Mouse (Mus musculus): ENCODE measurements at regions not wholly inside any gene's neighbourhood (a gene's known extent, or its start where the extent isn't known, plus 50 kb on each side); places are given as distances from the start of the nearest gene placed in this dataset.

- no peaks in the 10 kb centered on the region for H3K36me3 ChIP-seq (ENCODE audit: control insufficient read depth, insufficient read depth, low read length)
- H3K9ac ChIP-seq (ENCODE audit: low read length), result no peak overlapping the region
- H3K9me3 ChIP-seq (ENCODE audit: control insufficient read depth, low read length), result no peaks in the 10 kb centered on the region
- H3K27ac ChIP-seq (replicated peaks; ENCODE audit: low read depth, low read length), result no peak overlapping the region
- H3K27me3 ChIP-seq (ENCODE audit: control insufficient read depth, insufficient read depth, low read length), result no peaks in the 10 kb centered on the region
- 85% methylated on average over 4 of the region's 4 CpGs for WGBS
- no peaks in the 10 kb centered on the region for H3K4me1 ChIP-seq (ENCODE audit: control insufficient read depth, insufficient read depth, low read length)
- H3K4me3 ChIP-seq (ENCODE audit: low read depth, low read length), result no peak overlapping the region
- DNase-seq (ENCODE audit: low spot score) (no peak), ATAC-seq (ENCODE audit: insufficient number of reproducible peaks, low FRiP score, low TSS enrichment, low read depth) (no peak)
- H3K4me2 ChIP-seq (ENCODE audit: low read depth, severe bottlenecking), result no peak overlapping the region
Observed at GRCm38 (mm10) chrX:140255790-140256189, 86.3 kb upstream of the Frmpd3 start.

GRCm38 (mm10) chrX:140269742-140270457 is 72.2 kb upstream of the Frmpd3 start:
- 77% methylated on average over 5 of the region's 5 CpGs for WGBS
- no peak overlapping the region for H3K4me3 ChIP-seq (ENCODE audit: low read depth, low read length)
- no peaks in the 10 kb centered on the region for H3K9me3 ChIP-seq (ENCODE audit: control insufficient read depth, low read length)
- no peaks in the 10 kb centered on the region for H3K4me1 ChIP-seq (ENCODE audit: control insufficient read depth, insufficient read depth, low read length)
- H3K9ac ChIP-seq (ENCODE audit: low read length), result no peak overlapping the region
- H3K27me3 ChIP-seq (ENCODE audit: control insufficient read depth, insufficient read depth, low read length), result peaks cover 9% of the 10 kb centered on the region; the same call in 1 of the 2 replicates
- DNase-seq (ENCODE audit: low spot score), result no peak
- ATAC-seq (ENCODE audit: insufficient number of reproducible peaks, low FRiP score, low TSS enrichment, low read depth), result no peak
- H3K36me3 ChIP-seq (ENCODE audit: control insufficient read depth, insufficient read depth, low read length), result no peaks in the 10 kb centered on the region
- no peak overlapping the region for H3K27ac ChIP-seq (replicated peaks; ENCODE audit: low read depth, low read length)
- H3K4me2 ChIP-seq (ENCODE audit: low read depth, severe bottlenecking), result no peak overlapping the region

DNA sequence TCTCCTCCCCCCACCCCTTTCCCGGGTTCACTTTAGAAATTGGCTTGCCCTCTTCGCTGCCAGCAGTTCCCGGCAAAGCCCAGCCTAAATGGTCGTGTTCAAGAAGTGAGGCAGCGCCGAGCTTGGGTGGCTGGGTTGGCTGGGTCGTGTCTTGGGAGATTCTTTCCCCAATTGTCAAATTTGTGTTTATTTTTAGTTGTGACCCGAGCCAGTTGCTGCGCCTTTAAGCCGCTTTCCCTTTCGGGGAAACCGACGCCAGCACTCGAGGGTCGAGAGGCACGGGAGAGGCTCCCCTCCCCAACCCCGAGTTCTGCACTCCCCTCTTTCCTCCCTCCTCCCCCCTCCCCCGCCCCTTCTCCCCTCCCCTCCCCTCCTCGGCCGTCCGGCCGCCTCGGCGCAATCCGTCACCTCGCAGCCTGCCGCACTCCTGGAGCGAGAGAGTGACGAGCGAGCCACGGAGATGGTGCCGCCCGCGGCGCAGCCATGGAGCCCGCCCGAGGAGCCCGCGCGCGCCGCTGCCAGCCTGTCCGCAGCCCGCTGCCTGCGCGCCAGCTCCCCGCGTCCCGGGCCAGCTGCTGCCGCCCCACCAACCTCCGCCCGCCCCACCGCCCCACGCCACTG is 64.6 kb upstream of the Frmpd3 start:
- WGBS, result 22% methylated on average over 39 of the region's 54 CpGs
- peak overlapping the region; percentile 35 for H3K4me3 ChIP-seq (ENCODE audit: low read depth, low read length)
- H3K27ac ChIP-seq (replicated peaks; ENCODE audit: low read depth, low read length), result no peak overlapping the region
- peaks cover 49% of the 10 kb centered on the region for H3K27me3 ChIP-seq (ENCODE audit: control insufficient read depth, insufficient read depth, low read length)
- peak; percentile 27 for DNase-seq (ENCODE audit: low spot score)
- no peaks in the 10 kb centered on the region for H3K4me1 ChIP-seq (ENCODE audit: control insufficient read depth, insufficient read depth, low read length)
- peak overlapping the region; percentile 52 for H3K9ac ChIP-seq (ENCODE audit: low read length)
- ATAC-seq (ENCODE audit: insufficient number of reproducible peaks, low FRiP score, low TSS enrichment, low read depth), result peak; percentile 63; the same call in 1 of the 2 replicates
- H3K4me2 ChIP-seq (ENCODE audit: low read depth, severe bottlenecking), result peak overlapping the region; percentile 68
- H3K9me3 ChIP-seq (ENCODE audit: control insufficient read depth, low read length), result no peaks in the 10 kb centered on the region
- H3K36me3 ChIP-seq (ENCODE audit: control insufficient read depth, insufficient read depth, low read length), result no peaks in the 10 kb centered on the region

DNA sequence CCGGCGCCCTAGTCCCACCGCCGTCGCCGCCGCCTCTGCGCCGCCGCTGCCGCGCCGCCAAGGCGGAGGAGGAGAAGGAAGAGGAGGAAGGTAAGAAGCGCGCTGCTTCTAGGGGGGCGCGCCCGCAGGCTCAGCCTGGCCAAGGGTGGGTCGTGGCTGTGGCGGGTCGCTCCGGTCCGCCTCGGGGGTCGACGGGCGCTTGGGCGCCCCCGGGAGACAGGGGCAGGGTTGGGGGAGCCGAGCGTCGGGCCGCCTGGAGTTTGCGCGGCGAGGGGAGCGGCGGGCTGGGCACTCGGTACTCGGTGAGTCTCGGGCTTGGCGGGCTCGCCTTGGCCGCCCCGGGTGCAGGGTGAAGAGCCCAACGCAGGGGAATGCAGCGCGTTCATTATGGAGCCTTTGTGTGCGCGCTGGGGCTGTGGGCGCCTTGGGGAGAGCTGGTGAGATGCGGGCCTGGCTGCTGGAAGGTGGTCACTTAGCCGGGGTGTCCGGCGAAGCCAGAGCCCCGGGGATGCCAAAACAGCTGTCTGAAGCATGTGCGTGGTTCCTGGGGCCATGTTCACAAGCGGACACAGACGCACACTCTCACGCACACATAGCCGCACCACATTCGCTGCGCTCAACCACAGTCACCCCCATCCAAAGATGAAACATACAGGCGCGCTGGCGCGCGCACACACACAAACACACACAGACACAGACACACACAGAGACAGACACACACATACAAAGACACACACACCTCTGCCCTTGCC is 63.9 kb upstream of the Frmpd3 start:
- ATAC-seq (ENCODE audit: insufficient number of reproducible peaks, low FRiP score, low TSS enrichment, low read depth), result peak; percentile 52; the same call in 1 of the 2 replicates
- peak overlapping the region; percentile 52 for H3K9ac ChIP-seq (ENCODE audit: low read length)

DNA sequence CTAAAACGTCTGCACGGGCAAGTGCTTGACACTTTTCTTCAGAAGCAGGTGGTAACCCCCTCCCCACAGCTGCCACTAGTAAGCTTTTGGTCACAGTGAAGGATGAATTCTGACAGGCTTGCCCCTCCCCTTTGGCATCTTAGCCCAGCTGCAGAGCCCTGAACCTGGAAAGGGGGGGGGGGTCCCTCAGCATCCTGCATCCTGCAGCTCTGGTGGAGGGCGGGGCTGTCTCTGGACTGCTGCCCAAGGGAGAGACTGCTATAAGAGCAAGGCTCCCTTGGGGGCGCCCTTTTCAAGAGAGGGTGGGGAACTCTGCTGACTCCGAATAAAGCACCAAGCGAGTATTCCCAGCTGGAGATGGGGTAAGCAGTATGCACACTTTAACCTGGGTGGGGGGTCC is 62.8 kb upstream of the Frmpd3 start:
- Histone ChIP-seq H3K4me3 (ENCODE audit: low read depth, low read length) (no peak overlapping the region), H3K36me3 (ENCODE audit: control insufficient read depth, insufficient read depth, low read length) (no peaks in the 10 kb centered on the region), H3K4me2 (ENCODE audit: low read depth, severe bottlenecking) (no peak overlapping the region), H3K9me3 (ENCODE audit: control insufficient read depth, low read length) (no peaks in the 10 kb centered on the region), H3K9ac (ENCODE audit: low read length) (no peak overlapping the region), H3K4me1 (ENCODE audit: control insufficient read depth, insufficient read depth, low read length) (no peaks in the 10 kb centered on the region), H3K27me3 (ENCODE audit: control insufficient read depth, insufficient read depth, low read length) (peaks cover 51% of the 10 kb centered on the region), H3K27ac (replicated peaks; ENCODE audit: low read depth, low read length) (no peak overlapping the region)
- ATAC-seq (ENCODE audit: insufficient number of reproducible peaks, low FRiP score, low TSS enrichment, low read depth), result no peak
- WGBS, result 16% methylated on average over 6 of the region's 6 CpGs
- DNase-seq (ENCODE audit: low spot score), result peak; percentile 42

More for the DNA sequence above, 63.9 kb upstream of the Frmpd3 start:
- Histone ChIP-seq H3K9me3 (ENCODE audit: control insufficient read depth, low read length) (no peaks in the 10 kb centered on the region), H3K27me3 (ENCODE audit: control insufficient read depth, insufficient read depth, low read length) (peaks cover 51% of the 10 kb centered on the region), H3K36me3 (ENCODE audit: control insufficient read depth, insufficient read depth, low read length) (no peaks in the 10 kb centered on the region), H3K4me1 (ENCODE audit: control insufficient read depth, insufficient read depth, low read length) (no peaks in the 10 kb centered on the region), H3K4me2 (ENCODE audit: low read depth, severe bottlenecking) (peak overlapping the region; percentile 68), H3K4me3 (ENCODE audit: low read depth, low read length) (peak overlapping the region; percentile 35), H3K27ac (replicated peaks; ENCODE audit: low read depth, low read length) (no peak overlapping the region)
- DNase-seq (ENCODE audit: low spot score), result peak; percentile 33
- WGBS, result 14% methylated on average over 31 of the region's 69 CpGs

GRCm38 (mm10) chrX:140280016-140280415 is 62.0 kb upstream of the Frmpd3 start:
- Histone ChIP-seq H3K4me3 (ENCODE audit: low read depth, low read length) (no peak overlapping the region), H3K36me3 (ENCODE audit: control insufficient read depth, insufficient read depth, low read length) (no peaks in the 10 kb centered on the region), H3K4me2 (ENCODE audit: low read depth, severe bottlenecking) (no peak overlapping the region), H3K27me3 (ENCODE audit: control insufficient read depth, insufficient read depth, low read length) (peaks cover 51% of the 10 kb centered on the region), H3K9me3 (ENCODE audit: control insufficient read depth, low read length) (no peaks in the 10 kb centered on the region), H3K9ac (ENCODE audit: low read length) (no peak overlapping the region), H3K27ac (replicated peaks; ENCODE audit: low read depth, low read length) (no peak overlapping the region), H3K4me1 (ENCODE audit: control insufficient read depth, insufficient read depth, low read length) (no peaks in the 10 kb centered on the region)
- 22% methylated on average over 10 of the region's 12 CpGs for WGBS
- ATAC-seq (ENCODE audit: insufficient number of reproducible peaks, low FRiP score, low TSS enrichment, low read depth) (no peak), DNase-seq (ENCODE audit: low spot score) (no peak)

All from limb, embryonic 11.5 days (tissue).